Comparison of ENCODE assay signal across 1 mouse cellular context in the genomic region with DNA sequence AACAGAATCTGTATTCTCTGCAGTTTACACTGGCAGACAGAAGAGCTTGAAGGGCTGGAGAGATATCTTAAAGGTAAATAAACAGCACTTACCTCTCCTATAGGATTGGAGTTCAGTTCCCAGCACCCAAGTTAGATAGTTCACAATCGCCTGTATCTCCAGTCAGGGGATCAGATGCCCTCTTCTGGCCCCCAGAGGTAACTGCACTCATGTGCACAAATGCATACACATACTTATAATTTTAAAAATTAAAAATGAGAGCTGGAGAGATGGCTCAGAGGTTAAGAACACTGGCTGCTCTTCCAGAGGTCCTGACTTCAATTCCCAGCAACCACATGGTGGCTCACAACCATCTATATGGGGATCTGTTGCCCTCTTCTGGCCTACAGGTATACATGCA.
TF ChIP-seq lines count a peak whose summit lies in the region.

No protein-coding gene starts in this region.

TF ChIP-seq in MEL, 35 proteins besides CTCF, POLR2A, EP300 and RAD21:
- TF ChIP-seq MAZ (IDR thresholded peaks at IDR 0.05; ENCODE audit: low read depth, low read length) (no peak), MXI1 (IDR thresholded peaks at IDR 0.05; ENCODE audit: low read depth, low read length) (no peak), MYB (IDR thresholded peaks at IDR 0.05; ENCODE audit: low read depth, low read length) (no peak), ZC3H11A (IDR thresholded peaks at IDR 0.05; ENCODE audit: low read depth, low read length) (0 out of 2 replicates have a peak, but pooled peaks have one; percentile 16), KAT2A (conservative IDR thresholded peaks at IDR 0.05; ENCODE audit: low read depth, low read length) (no peak), MYC (IDR thresholded peaks at IDR 0.05; ENCODE audit: low read depth, low read length) (no peak), MEF2A (IDR thresholded peaks at IDR 0.05; ENCODE audit: extremely low read depth, insufficient replicate concordance, low read depth, low read length, poor library complexity, severe bottlenecking) (no peak), ETS1 (IDR thresholded peaks at IDR 0.05; ENCODE audit: low read depth, low read length) (no peak), HCFC1 (IDR thresholded peaks at IDR 0.05; ENCODE audit: low read depth, low read length) (no peak), TAL1 (IDR thresholded peaks at IDR 0.05; ENCODE audit: low read length) (no peak), TCF12 (IDR thresholded peaks at IDR 0.05; ENCODE audit: low read depth, low read length) (no peak), RCOR1 (IDR thresholded peaks at IDR 0.05; ENCODE audit: low read depth, low read length) (no peak), UBTF (IDR thresholded peaks at IDR 0.05; ENCODE audit: borderline replicate concordance, insufficient read depth, low read depth, low read length) (no peak), SMC3 (IDR thresholded peaks at IDR 0.05; ENCODE audit: low read depth, low read length) (peak; percentile 28)
